Mouse (Mus musculus) liver, postnatal 0 days (tissue): ENCODE data around the gene Efcab10. TPM values are rescaled to one million over a fixed set of nuclear protein-coding genes. Genes with fewer than 3 reads are reported as not detected.

ENCODE experiments used
- ATAC-seq: fragments of 200-750 bp; cut with Nextera tagmentation; 2 replicates; pipeline ENCODE4 v1.8.0; 2017; ENCODE audit warnings: mild to moderate bottlenecking, moderate library complexity
- DNase-seq: peaks from one replicate; pipeline ENCODE4 v3.0.0-alpha.2; 2016
- H3K27ac ChIP-seq: fragments of 300-500 bp; sonication (generic); 2 replicates; pipeline ENCODE4 v1.5.1; 2014; ENCODE audit warnings: antibody characterized with exemption, moderate library complexity, mild to moderate bottlenecking, low read depth
- H3K27me3 ChIP-seq: fragments of 300-500 bp; sonication (generic); 2 replicates; pipeline ENCODE4 v1.6.1; 2014; ENCODE audit warnings: low read length, control low read depth, mixed read lengths; ENCODE audit not compliant: insufficient read depth
- H3K36me3 ChIP-seq: fragments of 300-500 bp; sonication (generic); replicated peaks from 2 replicates; pipeline ENCODE4 v1.6.1; 2014; ENCODE audit warnings: mild to moderate bottlenecking, control low read depth, low read length, moderate library complexity, mixed read lengths; ENCODE audit not compliant: insufficient read depth
- H3K4me1 ChIP-seq: fragments of 300-500 bp; sonication (generic); 2 replicates; pipeline ENCODE4 v1.6.1; 2014; ENCODE audit warnings: antibody characterized with exemption, mild to moderate bottlenecking, control low read depth; ENCODE audit not compliant: insufficient read depth
- H3K4me2 ChIP-seq: fragments of 300-500 bp; sonication (generic); 2 replicates; pipeline ENCODE4 v1.6.1; 2014; ENCODE audit warnings: low read depth, mild to moderate bottlenecking, low read length, moderate library complexity, mixed read lengths
- H3K4me3 ChIP-seq: fragments of 300-500 bp; sonication (generic); 2 replicates; pipeline ENCODE4 v1.5.1; 2014; ENCODE audit warnings: low read depth, low read length
- H3K9ac ChIP-seq: fragments of 300-500 bp; sonication (generic); replicated peaks from 2 replicates; pipeline ENCODE4 v1.6.1; 2014; ENCODE audit warnings: mild to moderate bottlenecking, moderate library complexity
- H3K9me3 ChIP-seq: fragments of 300-500 bp; sonication (generic); 2 replicates; pipeline ENCODE4 v1.6.1; 2016; ENCODE audit warnings: mild to moderate bottlenecking, control low read depth, low read length, mixed read lengths
- CTCF ChIP-seq: sonication (generic); IDR thresholded peaks from 2 replicates; pipeline ENCODE4 v1.5.1; 2016; ENCODE audit warnings: antibody characterized with exemption, low read depth
- EP300 ChIP-seq: IDR thresholded peaks from 2 replicates; pipeline ENCODE4 v1.6.1; 2016; ENCODE audit warnings: antibody characterized with exemption, low read depth, mild to moderate bottlenecking
- WGBS: fragments of 180-500 bp; shearing (Covaris S2); extraction: QIAGEN DNeasy Blood & Tissue Kit; methylation state at CpG from one replicate; pipeline ENCODE4 v1.1.7; 2014; ENCODE audit not compliant: insufficient replicate concordance; 5-methylcytosine and 5-hydroxymethylcytosine counted together
- polyA plus RNA-seq: library from polyadenylated mRNA; unstranded; fragments of >200 nt; fragmentation: Nextera tagmentation; extraction: Ambion mirVana; gene quantifications from 2 replicates; pipeline ENCODE4 v1.2.1, GENCODE M21; 2015

The Efcab10 gene
- not detected in 2 replicates for polyA plus RNA-seq

DNA sequence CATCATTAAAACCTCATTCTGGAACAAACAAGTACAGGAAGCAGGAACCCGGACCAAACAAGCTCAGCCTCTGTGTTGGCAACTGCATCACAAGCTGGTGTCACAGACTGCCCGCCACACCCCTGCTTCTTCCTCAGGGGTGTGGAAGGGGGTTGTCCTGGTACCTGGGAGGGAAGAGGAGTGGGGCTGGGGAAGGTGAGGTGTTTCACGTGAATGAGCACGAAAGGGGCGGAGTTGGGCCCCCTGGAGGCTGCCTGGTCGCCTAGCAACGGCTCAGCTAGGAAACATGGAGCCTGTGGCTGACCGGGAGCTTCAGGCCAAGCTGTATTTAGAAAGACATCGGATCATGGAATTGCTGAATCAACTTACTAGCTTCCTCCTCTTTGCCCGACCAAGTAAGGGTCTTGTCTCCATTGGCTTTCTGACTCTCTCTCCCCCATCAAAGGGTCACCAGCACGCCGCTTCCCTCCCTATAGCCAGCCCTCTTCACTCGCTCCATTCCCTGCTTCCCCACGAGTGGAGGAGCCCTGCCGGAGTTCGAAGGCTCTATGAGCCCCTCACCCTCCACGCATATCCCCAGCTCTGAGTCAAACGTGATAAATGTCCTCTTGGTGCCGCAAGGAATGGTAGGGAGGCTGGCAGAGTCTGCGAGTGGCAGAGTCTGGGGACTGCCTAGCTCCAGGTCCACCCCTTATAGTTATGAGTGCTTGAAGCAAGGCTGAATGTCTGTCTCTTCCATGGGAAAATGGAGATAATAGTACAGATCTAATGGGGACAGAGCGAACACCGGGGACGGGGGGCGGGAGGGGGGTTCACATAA, at the start of gene Efcab10:
Gene Efcab10 (plus strand): TSS at position 51 of the 820 bp plus-strand sequence.
- Histone ChIP-seq H3K36me3 (no peaks in the 10 kb centered on the region), H3K27me3 (no peaks in the 10 kb centered on the region), H3K4me1 (no peaks in the 10 kb centered on the region; the same call in 1 of the 2 replicates), H3K4me2 (no peak within 1 kb of the TSS; the same call in 1 of the 2 replicates), H3K27ac (no peak within 1 kb of the TSS), H3K4me3 (no peak within 1 kb of the TSS), H3K9me3 (no peaks in the 10 kb centered on the region), H3K9ac (no peak within 1 kb of the TSS)
- 21% methylated on average over 24 of the region's 24 CpGs for WGBS
- TF ChIP-seq EP300 (no peak), CTCF (no peak)
- no peak for ATAC-seq
- DNase-seq: no peak

DNA sequence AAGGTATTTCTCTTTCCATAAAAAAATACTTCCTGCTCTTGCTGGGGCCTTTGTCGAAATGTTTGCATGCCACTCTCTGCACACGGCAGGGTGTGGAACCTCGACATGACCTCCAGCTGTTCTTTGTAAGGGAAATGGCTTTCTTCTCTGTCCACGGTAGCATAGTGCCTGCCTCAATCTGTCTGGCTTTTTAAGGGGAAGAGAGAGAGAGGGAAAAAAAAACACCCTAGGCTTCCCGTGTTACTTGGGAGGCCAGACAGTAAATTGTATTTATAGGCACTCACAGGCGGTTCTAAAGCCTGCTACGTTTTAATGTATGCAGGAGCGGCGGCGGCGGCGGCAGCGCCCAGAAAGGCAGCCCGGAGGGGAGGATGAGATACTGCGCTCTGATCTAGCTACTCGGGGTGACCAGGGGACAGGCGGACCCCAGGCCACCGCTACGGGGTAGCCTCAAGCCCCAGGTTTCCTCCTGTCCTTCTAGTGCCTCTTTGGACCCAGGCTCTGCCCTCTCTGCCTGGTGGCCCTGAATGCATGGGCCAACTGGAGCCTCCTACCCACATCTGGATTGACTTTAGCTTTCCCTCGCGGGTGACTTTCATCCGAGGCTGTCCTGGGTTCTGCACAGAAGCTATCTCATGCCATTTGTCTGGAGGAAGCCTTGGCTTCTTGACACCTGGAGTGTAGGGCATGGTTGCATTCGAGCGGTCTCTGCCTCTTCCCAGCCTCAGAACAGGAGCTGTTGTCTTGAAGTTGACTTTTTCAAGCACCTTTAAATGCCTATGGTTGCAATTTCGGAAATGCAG, 49.5 kb upstream of the Efcab10 start:
- ATAC-seq (no peak), DNase-seq (no peak)
- TF ChIP-seq EP300: no peak
- no peak for TF ChIP-seq CTCF
- WGBS: 70% methylated on average over 25 of the region's 25 CpGs
- peak overlapping the region; percentile 56 for H3K4me2 ChIP-seq
- H3K4me3 ChIP-seq: no peak overlapping the region
- no peaks in the 10 kb centered on the region for H3K27me3 ChIP-seq
- peaks cover 5% of the 10 kb centered on the region for H3K4me1 ChIP-seq
- H3K27ac ChIP-seq: no peak overlapping the region
- no peak overlapping the region for H3K9ac ChIP-seq
- no peaks in the 10 kb centered on the region for H3K9me3 ChIP-seq
- peaks cover 75% of the 10 kb centered on the region for H3K36me3 ChIP-seq

DNA sequence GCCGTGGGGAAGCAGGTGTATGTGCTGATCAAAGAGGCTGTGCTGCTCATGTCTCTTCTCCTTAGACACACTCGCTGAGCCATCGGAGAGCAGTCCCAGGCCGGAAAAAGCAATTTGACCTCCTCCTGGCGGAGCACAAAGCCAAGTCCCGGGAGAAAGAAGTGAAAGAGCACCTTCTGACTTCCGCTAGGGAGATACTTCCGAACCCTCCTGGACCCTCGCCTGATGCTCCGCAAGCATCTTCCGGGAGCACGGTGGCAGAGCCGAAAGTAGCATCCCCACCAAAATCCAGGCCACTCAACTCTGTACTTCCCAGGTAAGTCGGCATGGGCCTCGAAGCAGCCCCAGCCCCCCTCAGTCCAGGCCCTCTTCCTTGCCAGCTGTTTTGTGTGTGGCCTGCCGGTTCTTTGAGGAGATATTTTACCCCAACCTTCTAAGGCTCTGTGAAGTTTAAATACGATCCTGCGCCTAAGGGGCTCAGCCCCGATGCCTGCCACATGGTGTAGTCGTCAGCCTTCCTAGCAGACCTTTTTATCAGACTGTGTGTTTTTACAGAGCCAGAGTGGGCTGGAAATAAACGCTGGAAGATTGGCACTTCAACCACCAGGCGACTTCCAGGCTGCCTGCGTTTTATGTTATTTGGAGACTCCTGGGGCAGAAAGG, 48.8 kb upstream of the Efcab10 start:
- no peak for TF ChIP-seq EP300
- no peak for TF ChIP-seq CTCF
- no peaks in the 10 kb centered on the region for H3K27me3 ChIP-seq
- WGBS: 84% methylated on average over 23 of the region's 23 CpGs
- ATAC-seq (no peak), DNase-seq (no peak)
- no peak overlapping the region for H3K27ac ChIP-seq
- peaks cover 76% of the 10 kb centered on the region for H3K36me3 ChIP-seq
- no peak overlapping the region for H3K4me2 ChIP-seq
- no peaks in the 10 kb centered on the region for H3K9me3 ChIP-seq
- H3K9ac ChIP-seq: no peak overlapping the region
- H3K4me3 ChIP-seq: no peak overlapping the region
- peaks cover 5% of the 10 kb centered on the region for H3K4me1 ChIP-seq

- Histone ChIP-seq H3K4me3 (no peak overlapping the region), H3K9ac (no peak overlapping the region), H3K27ac (no peak overlapping the region), H3K36me3 (peaks cover 65% of the 10 kb centered on the region), H3K4me2 (no peak overlapping the region), H3K27me3 (no peaks in the 10 kb centered on the region), H3K4me1 (no peaks in the 10 kb centered on the region), H3K9me3 (no peaks in the 10 kb centered on the region; the same call in 1 of the 2 replicates)
- WGBS: 80% methylated on average over 4 of the region's 4 CpGs
- ATAC-seq (no peak), DNase-seq (no peak)
- no peak for TF ChIP-seq CTCF
- no peak for TF ChIP-seq EP300
Observed at GRCm38 (mm10) chr12:33352671-33353070, 42.0 kb upstream of the Efcab10 start.

- WGBS: 88% methylated on average over 10 of the region's 10 CpGs
- ATAC-seq: no peak
- H3K4me3 ChIP-seq: no peak overlapping the region
Observed at GRCm38 (mm10) chr12:33358345-33358744, 36.3 kb upstream of the Efcab10 start.

More at GRCm38 (mm10) chr12:33358345-33358744, 36.3 kb upstream of the Efcab10 start:
- no peak overlapping the region for H3K27ac ChIP-seq
- no peaks in the 10 kb centered on the region for H3K27me3 ChIP-seq
- H3K9me3 ChIP-seq: no peaks in the 10 kb centered on the region; the same call in 1 of the 2 replicates
- no peak overlapping the region for H3K4me2 ChIP-seq
- TF ChIP-seq CTCF (no peak), EP300 (no peak)
- no peaks in the 10 kb centered on the region for H3K4me1 ChIP-seq
- H3K36me3 ChIP-seq: peaks cover 75% of the 10 kb centered on the region
- no peak for DNase-seq
- H3K9ac ChIP-seq: no peak overlapping the region
